Mouse (Mus musculus): Measurements from ENCODE around the gene Nf1. TPM values are rescaled to one million over a fixed set of nuclear protein-coding genes. Genes with fewer than 3 reads are reported as not detected.

The Nf1 gene
- polyA plus RNA-seq, 1 experiment from 2014 or later = 4.1 TPM

- H3K27me3 ChIP-seq (ENCODE audit: control insufficient read depth, insufficient read depth, low read length) = no peaks in the 10 kb centered on the region
- no peaks in the 10 kb centered on the region for H3K9me3 ChIP-seq (replicated peaks; ENCODE audit: control insufficient read depth, low read length)
- WGBS = 65% methylated on average over 4 of the region's 4 CpGs
- no peak overlapping the region for H3K4me2 ChIP-seq (ENCODE audit: low read depth, low read length)
- H3K36me3 ChIP-seq (ENCODE audit: control insufficient read depth, insufficient read depth, low read length) = no peaks in the 10 kb centered on the region; the same call in 1 of the 2 replicates
- no peak overlapping the region for H3K4me3 ChIP-seq (replicated peaks; ENCODE audit: low read length)
- no peak for ATAC-seq (ENCODE audit: insufficient read depth, low FRiP score)
- H3K9ac ChIP-seq (ENCODE audit: low read length) = no peak overlapping the region
- no peak overlapping the region for H3K27ac ChIP-seq (ENCODE audit: low read length)
- H3K4me1 ChIP-seq (ENCODE audit: control insufficient read depth, insufficient read depth, low read length) = no peaks in the 10 kb centered on the region
Measured at GRCm38 (mm10) chr11:79426571-79426970, 87.1 kb downstream of the Nf1 start.

- WGBS = 4% methylated on average over 2 of the region's 2 CpGs
- Histone ChIP-seq H3K36me3 (ENCODE audit: control insufficient read depth, insufficient read depth, low read length) (no peaks in the 10 kb centered on the region; the same call in 1 of the 2 replicates), H3K9me3 (replicated peaks; ENCODE audit: control insufficient read depth, low read length) (no peaks in the 10 kb centered on the region), H3K4me2 (ENCODE audit: low read depth, low read length) (no peak overlapping the region), H3K9ac (ENCODE audit: low read length) (no peak overlapping the region), H3K4me3 (replicated peaks; ENCODE audit: low read length) (no peak overlapping the region), H3K27me3 (ENCODE audit: control insufficient read depth, insufficient read depth, low read length) (no peaks in the 10 kb centered on the region), H3K27ac (ENCODE audit: low read length) (no peak overlapping the region), H3K4me1 (ENCODE audit: control insufficient read depth, insufficient read depth, low read length) (no peaks in the 10 kb centered on the region)
- ATAC-seq (ENCODE audit: insufficient read depth, low FRiP score) = no peak
Measured at GRCm38 (mm10) chr11:79427638-79428037, 88.1 kb downstream of the Nf1 start.

- H3K9me3 ChIP-seq (replicated peaks; ENCODE audit: control insufficient read depth, low read length) = no peaks in the 10 kb centered on the region
- ATAC-seq (ENCODE audit: insufficient read depth, low FRiP score) = no peak
- 87% methylated on average over 4 of the region's 4 CpGs for WGBS
- H3K4me1 ChIP-seq (ENCODE audit: control insufficient read depth, insufficient read depth, low read length) = no peaks in the 10 kb centered on the region
- H3K9ac ChIP-seq (ENCODE audit: low read length) = no peak overlapping the region
- H3K4me3 ChIP-seq (replicated peaks; ENCODE audit: low read length) = no peak overlapping the region
- no peak overlapping the region for H3K27ac ChIP-seq (ENCODE audit: low read length)
- H3K4me2 ChIP-seq (ENCODE audit: low read depth, low read length) = no peak overlapping the region
- H3K27me3 ChIP-seq (ENCODE audit: control insufficient read depth, insufficient read depth, low read length) = no peaks in the 10 kb centered on the region
- H3K36me3 ChIP-seq (ENCODE audit: control insufficient read depth, insufficient read depth, low read length) = no peaks in the 10 kb centered on the region
Measured at GRCm38 (mm10) chr11:79435252-79435651, 95.8 kb downstream of the Nf1 start.

- Histone ChIP-seq H3K4me1 (ENCODE audit: control insufficient read depth, insufficient read depth, low read length) (no peaks in the 10 kb centered on the region), H3K27ac (ENCODE audit: low read length) (no peak overlapping the region), H3K9me3 (replicated peaks; ENCODE audit: control insufficient read depth, low read length) (no peaks in the 10 kb centered on the region), H3K27me3 (ENCODE audit: control insufficient read depth, insufficient read depth, low read length) (no peaks in the 10 kb centered on the region), H3K9ac (ENCODE audit: low read length) (no peak overlapping the region), H3K4me2 (ENCODE audit: low read depth, low read length) (no peak overlapping the region), H3K4me3 (replicated peaks; ENCODE audit: low read length) (no peak overlapping the region), H3K36me3 (ENCODE audit: control insufficient read depth, insufficient read depth, low read length) (0 out of 2 replicates have a peak, but pooled peaks cover 8% of the 10 kb centered on the region)
- ATAC-seq (ENCODE audit: insufficient read depth, low FRiP score) = no peak
Measured at GRCm38 (mm10) chr11:79448361-79448760, 108.9 kb downstream of the Nf1 start.

GRCm38 (mm10) chr11:79452966-79453365 lies 113.5 kb downstream of the Nf1 start:
- Histone ChIP-seq H3K27me3 (ENCODE audit: control insufficient read depth, insufficient read depth, low read length) (no peaks in the 10 kb centered on the region), H3K4me2 (ENCODE audit: low read depth, low read length) (no peak overlapping the region), H3K9me3 (replicated peaks; ENCODE audit: control insufficient read depth, low read length) (no peaks in the 10 kb centered on the region), H3K4me1 (ENCODE audit: control insufficient read depth, insufficient read depth, low read length) (no peaks in the 10 kb centered on the region), H3K4me3 (replicated peaks; ENCODE audit: low read length) (no peak overlapping the region), H3K9ac (ENCODE audit: low read length) (no peak overlapping the region), H3K36me3 (ENCODE audit: control insufficient read depth, insufficient read depth, low read length) (0 out of 2 replicates have a peak, but pooled peaks cover 13% of the 10 kb centered on the region), H3K27ac (ENCODE audit: low read length) (no peak overlapping the region)
- ATAC-seq (ENCODE audit: insufficient read depth, low FRiP score) = no peak

GRCm38 (mm10) chr11:79457928-79458327 lies 118.4 kb downstream of the Nf1 start:
- Histone ChIP-seq H3K4me1 (ENCODE audit: control insufficient read depth, insufficient read depth, low read length) (no peaks in the 10 kb centered on the region), H3K9ac (ENCODE audit: low read length) (no peak overlapping the region), H3K9me3 (replicated peaks; ENCODE audit: control insufficient read depth, low read length) (no peaks in the 10 kb centered on the region), H3K27me3 (ENCODE audit: control insufficient read depth, insufficient read depth, low read length) (no peaks in the 10 kb centered on the region), H3K4me2 (ENCODE audit: low read depth, low read length) (no peak overlapping the region), H3K36me3 (ENCODE audit: control insufficient read depth, insufficient read depth, low read length) (peaks cover 15% of the 10 kb centered on the region), H3K27ac (ENCODE audit: low read length) (no peak overlapping the region), H3K4me3 (replicated peaks; ENCODE audit: low read length) (no peak overlapping the region)
- 74% methylated on average over 3 of the region's 3 CpGs for WGBS
- no peak for ATAC-seq (ENCODE audit: insufficient read depth, low FRiP score)

GRCm38 (mm10) chr11:79459846-79460245 lies 120.4 kb downstream of the Nf1 start:
- Histone ChIP-seq H3K9me3 (replicated peaks; ENCODE audit: control insufficient read depth, low read length) (no peaks in the 10 kb centered on the region), H3K36me3 (ENCODE audit: control insufficient read depth, insufficient read depth, low read length) (peaks cover 9% of the 10 kb centered on the region), H3K4me2 (ENCODE audit: low read depth, low read length) (no peak overlapping the region), H3K27ac (ENCODE audit: low read length) (no peak overlapping the region), H3K27me3 (ENCODE audit: control insufficient read depth, insufficient read depth, low read length) (no peaks in the 10 kb centered on the region), H3K4me3 (replicated peaks; ENCODE audit: low read length) (no peak overlapping the region), H3K4me1 (ENCODE audit: control insufficient read depth, insufficient read depth, low read length) (no peaks in the 10 kb centered on the region), H3K9ac (ENCODE audit: low read length) (no peak overlapping the region)
- no peak for ATAC-seq (ENCODE audit: insufficient read depth, low FRiP score)
- 81% methylated on average over 4 of the region's 4 CpGs for WGBS

- Histone ChIP-seq H3K36me3 (ENCODE audit: control insufficient read depth, insufficient read depth, low read length) (peaks cover 9% of the 10 kb centered on the region), H3K27me3 (ENCODE audit: control insufficient read depth, insufficient read depth, low read length) (no peaks in the 10 kb centered on the region)
- WGBS = 87% methylated on average over 3 of the region's 3 CpGs
Measured at GRCm38 (mm10) chr11:79460756-79461450, 121.4 kb downstream of the Nf1 start.

GRCm38 (mm10) chr11:79468097-79468496 lies 128.6 kb downstream of the Nf1 start:
- Histone ChIP-seq H3K9ac (ENCODE audit: low read length) (no peak overlapping the region), H3K27me3 (ENCODE audit: control insufficient read depth, insufficient read depth, low read length) (no peaks in the 10 kb centered on the region), H3K4me3 (replicated peaks; ENCODE audit: low read length) (no peak overlapping the region), H3K9me3 (replicated peaks; ENCODE audit: control insufficient read depth, low read length) (no peaks in the 10 kb centered on the region), H3K27ac (ENCODE audit: low read length) (no peak overlapping the region), H3K4me2 (ENCODE audit: low read depth, low read length) (no peak overlapping the region), H3K4me1 (ENCODE audit: control insufficient read depth, insufficient read depth, low read length) (no peaks in the 10 kb centered on the region), H3K36me3 (ENCODE audit: control insufficient read depth, insufficient read depth, low read length) (peaks cover 6% of the 10 kb centered on the region)
- no peak for ATAC-seq (ENCODE audit: insufficient read depth, low FRiP score)
- 69% methylated on average over 1 of the region's 1 CpGs for WGBS

More at GRCm38 (mm10) chr11:79460756-79461450, 121.4 kb downstream of the Nf1 start:
- no peak for ATAC-seq (ENCODE audit: insufficient read depth, low FRiP score)
- H3K9me3 ChIP-seq (replicated peaks; ENCODE audit: control insufficient read depth, low read length) = no peaks in the 10 kb centered on the region
- no peaks in the 10 kb centered on the region for H3K4me1 ChIP-seq (ENCODE audit: control insufficient read depth, insufficient read depth, low read length)
- H3K27ac ChIP-seq (ENCODE audit: low read length) = no peak overlapping the region
- H3K4me3 ChIP-seq (replicated peaks; ENCODE audit: low read length) = no peak overlapping the region
- H3K9ac ChIP-seq (ENCODE audit: low read length) = no peak overlapping the region
- no peak overlapping the region for H3K4me2 ChIP-seq (ENCODE audit: low read depth, low read length)

Data from stomach, embryonic 16.5 days (tissue).